Mouse (Mus musculus) forebrain, embryonic 12.5 days (tissue): ENCODE results near the gene Ptprs. TPM values are rescaled to one million over a fixed set of nuclear protein-coding genes. Genes with fewer than 3 reads are reported as not detected.

Source experiments
- ATAC-seq: fragments of 200-750 bp; cut with Nextera tagmentation; 2 replicates; pipeline ENCODE4 v1.8.0; 2017; ENCODE audit warnings: moderate TSS enrichment; ENCODE audit not compliant: low FRiP score
- H3K27ac ChIP-seq: fragments of 300-500 bp; sonication (generic); 2 replicates; pipeline ENCODE4 v1.5.1; 2016; ENCODE audit warnings: mild to moderate bottlenecking
- H3K27me3 ChIP-seq: fragments of 300-500 bp; sonication (generic); 2 replicates; pipeline ENCODE4 v1.6.1; 2016; ENCODE audit warnings: mild to moderate bottlenecking
- H3K36me3 ChIP-seq: fragments of 300-500 bp; sonication (generic); replicated peaks from 2 replicates; pipeline ENCODE4 v1.6.1; 2016; ENCODE audit warnings: mild to moderate bottlenecking
- H3K4me1 ChIP-seq: fragments of 300-500 bp; sonication (generic); 2 replicates; pipeline ENCODE4 v1.6.1; 2016
- H3K4me2 ChIP-seq: fragments of 300-500 bp; sonication (generic); 2 replicates; pipeline ENCODE4 v1.6.1; 2016; ENCODE audit warnings: mild to moderate bottlenecking, moderate library complexity
- H3K4me3 ChIP-seq: fragments of 300-500 bp; sonication (generic); replicated peaks from 2 replicates; pipeline ENCODE4 v1.5.1; 2016; ENCODE audit warnings: mild to moderate bottlenecking
- H3K9ac ChIP-seq: fragments of 300-500 bp; sonication (generic); 2 replicates; pipeline ENCODE4 v1.6.1; 2016; ENCODE audit warnings: mild to moderate bottlenecking
- H3K9me3 ChIP-seq: fragments of 300-500 bp; sonication (generic); 2 replicates; pipeline ENCODE4 v1.6.1; 2016
- WGBS: fragments of 180-500 bp; shearing (Covaris S2); methylation state at CpG from one replicate; pipeline ENCODE4 v1.1.7; 2016; 5-methylcytosine and 5-hydroxymethylcytosine counted together
- polyA plus RNA-seq: library from polyadenylated mRNA; unstranded; fragments of >200 nt; fragmentation: Nextera tagmentation; extraction: Ambion mirVana; gene quantifications from 2 replicates; pipeline ENCODE4 v1.2.1, GENCODE M21; 2016

The Ptprs gene
- polyA plus RNA-seq, 1 experiment from 2014 or later = 330 TPM

GRCm38 (mm10) chr17:56384903-56385302 is 91.4 kb downstream of the Ptprs start:
- 87% methylated on average over 6 of the region's 6 CpGs for WGBS
- H3K4me3 ChIP-seq = no peak overlapping the region
- H3K9ac ChIP-seq = no peak overlapping the region
- H3K4me1 ChIP-seq = no peaks in the 10 kb centered on the region
- H3K27me3 ChIP-seq = no peaks in the 10 kb centered on the region
- H3K27ac ChIP-seq = no peak overlapping the region
- H3K36me3 ChIP-seq = peaks cover 88% of the 10 kb centered on the region
- H3K9me3 ChIP-seq = no peaks in the 10 kb centered on the region
- ATAC-seq = no peak
- H3K4me2 ChIP-seq = no peak overlapping the region

- WGBS = 54% methylated on average over 8 of the region's 8 CpGs
- Histone ChIP-seq H3K27ac (no peak overlapping the region), H3K4me1 (no peaks in the 10 kb centered on the region)
These were observed 93.3 kb downstream of the Ptprs start for GRCm38 (mm10) chr17:56382997-56383396.

GRCm38 (mm10) chr17:56381183-56381582 is 95.1 kb downstream of the Ptprs start:
- peaks cover 89% of the 10 kb centered on the region for H3K36me3 ChIP-seq
- no peaks in the 10 kb centered on the region for H3K9me3 ChIP-seq
- 83% methylated on average over 5 of the region's 5 CpGs for WGBS
- H3K27ac ChIP-seq = no peak overlapping the region
- H3K9ac ChIP-seq = no peak overlapping the region
- H3K4me1 ChIP-seq = no peaks in the 10 kb centered on the region
- H3K4me3 ChIP-seq = no peak overlapping the region
- no peak for ATAC-seq
- H3K27me3 ChIP-seq = no peaks in the 10 kb centered on the region
- H3K4me2 ChIP-seq = no peak overlapping the region

More at GRCm38 (mm10) chr17:56382997-56383396, 93.3 kb downstream of the Ptprs start:
- H3K4me2 ChIP-seq = no peak overlapping the region
- no peaks in the 10 kb centered on the region for H3K9me3 ChIP-seq
- no peak for ATAC-seq
- H3K27me3 ChIP-seq = no peaks in the 10 kb centered on the region
- H3K4me3 ChIP-seq = no peak overlapping the region
- H3K9ac ChIP-seq = no peak overlapping the region
- H3K36me3 ChIP-seq = peaks cover 88% of the 10 kb centered on the region

- ATAC-seq = no peak
- no peaks in the 10 kb centered on the region for H3K4me1 ChIP-seq
- H3K4me3 ChIP-seq = no peak overlapping the region
- H3K27ac ChIP-seq = no peak overlapping the region
- 86% methylated on average over 6 of the region's 6 CpGs for WGBS
- H3K27me3 ChIP-seq = no peaks in the 10 kb centered on the region
- no peaks in the 10 kb centered on the region for H3K9me3 ChIP-seq
- H3K9ac ChIP-seq = no peak overlapping the region
- peaks cover 89% of the 10 kb centered on the region for H3K36me3 ChIP-seq
- no peak overlapping the region for H3K4me2 ChIP-seq
These were observed 96.0 kb downstream of the Ptprs start for GRCm38 (mm10) chr17:56380286-56380685.

- H3K27ac ChIP-seq = no peak overlapping the region
- H3K4me2 ChIP-seq = no peak overlapping the region
- 83% methylated on average over 6 of the region's 6 CpGs for WGBS
- no peak overlapping the region for H3K9ac ChIP-seq
- no peaks in the 10 kb centered on the region for H3K27me3 ChIP-seq
- H3K9me3 ChIP-seq = no peaks in the 10 kb centered on the region
- H3K4me1 ChIP-seq = no peaks in the 10 kb centered on the region
- ATAC-seq = no peak
- peaks cover 89% of the 10 kb centered on the region for H3K36me3 ChIP-seq
- H3K4me3 ChIP-seq = no peak overlapping the region
These were observed 96.9 kb downstream of the Ptprs start for GRCm38 (mm10) chr17:56379281-56379834.

- no peak for ATAC-seq
- no peak overlapping the region for H3K27ac ChIP-seq
- no peaks in the 10 kb centered on the region for H3K9me3 ChIP-seq
- H3K36me3 ChIP-seq = peaks cover 81% of the 10 kb centered on the region
- no peak overlapping the region for H3K4me3 ChIP-seq
- H3K4me1 ChIP-seq = peaks cover 4% of the 10 kb centered on the region; the same call in 1 of the 2 replicates
- H3K9ac ChIP-seq = no peak overlapping the region
- H3K4me2 ChIP-seq = no peak overlapping the region
- no peaks in the 10 kb centered on the region for H3K27me3 ChIP-seq
- 100% methylated on average over 1 of the region's 1 CpGs for whole genome bisulfite sequencing
These were observed 101.4 kb downstream of the Ptprs start for GRCm38 (mm10) chr17:56374851-56375250.

GRCm38 (mm10) chr17:56373136-56374034 is 102.9 kb downstream of the Ptprs start:
- Histone ChIP-seq H3K27ac (peak overlapping the region; percentile 63), H3K9me3 (no peaks in the 10 kb centered on the region), H3K4me2 (no peak overlapping the region), H3K27me3 (no peaks in the 10 kb centered on the region), H3K4me3 (no peak overlapping the region), H3K9ac (no peak overlapping the region), H3K36me3 (peaks cover 81% of the 10 kb centered on the region), H3K4me1 (peaks cover 6% of the 10 kb centered on the region; the same call in 1 of the 2 replicates)
- ATAC-seq = no peak
- 78% methylated on average over 17 of the region's 17 CpGs for WGBS

- ATAC-seq = no peak
- Histone ChIP-seq H3K9me3 (no peaks in the 10 kb centered on the region), H3K4me3 (no peak overlapping the region), H3K27ac (no peak overlapping the region), H3K9ac (no peak overlapping the region), H3K27me3 (no peaks in the 10 kb centered on the region), H3K4me1 (peaks cover 14% of the 10 kb centered on the region; the same call in 1 of the 2 replicates), H3K36me3 (peaks cover 77% of the 10 kb centered on the region), H3K4me2 (no peak overlapping the region)
- 73% methylated on average over 4 of the region's 4 CpGs for WGBS
These were observed 104.2 kb downstream of the Ptprs start for GRCm38 (mm10) chr17:56372109-56372508.

- Histone ChIP-seq H3K9me3 (no peaks in the 10 kb centered on the region), H3K36me3 (peaks cover 67% of the 10 kb centered on the region), H3K4me2 (no peak overlapping the region), H3K27ac (no peak overlapping the region), H3K4me1 (peaks cover 14% of the 10 kb centered on the region), H3K27me3 (no peaks in the 10 kb centered on the region), H3K9ac (no peak overlapping the region), H3K4me3 (no peak overlapping the region)
- 66% methylated on average over 15 of the region's 15 CpGs for WGBS
- no peak for ATAC-seq
These were observed 105.1 kb downstream of the Ptprs start for GRCm38 (mm10) chr17:56371029-56371660.

GRCm38 (mm10) chr17:56370090-56370489 is 106.2 kb downstream of the Ptprs start:
- H3K4me1 ChIP-seq = peaks cover 21% of the 10 kb centered on the region
- H3K4me2 ChIP-seq = no peak overlapping the region
- H3K36me3 ChIP-seq = peaks cover 62% of the 10 kb centered on the region
- no peak overlapping the region for H3K27ac ChIP-seq
- no peaks in the 10 kb centered on the region for H3K27me3 ChIP-seq
- no peaks in the 10 kb centered on the region for H3K9me3 ChIP-seq
- no peak overlapping the region for H3K9ac ChIP-seq
- 90% methylated on average over 3 of the region's 3 CpGs for WGBS
- ATAC-seq = no peak
- no peak overlapping the region for H3K4me3 ChIP-seq

- Histone ChIP-seq H3K9ac (no peak overlapping the region), H3K36me3 (peaks cover 61% of the 10 kb centered on the region), H3K4me1 (peaks cover 17% of the 10 kb centered on the region), H3K27ac (no peak overlapping the region), H3K4me2 (no peak overlapping the region), H3K9me3 (no peaks in the 10 kb centered on the region), H3K4me3 (no peak overlapping the region), H3K27me3 (no peaks in the 10 kb centered on the region)
- no peak for ATAC-seq
- WGBS = 87% methylated on average over 6 of the region's 6 CpGs
These were observed 107.9 kb downstream of the Ptprs start for GRCm38 (mm10) chr17:56368291-56368790.
